Mouse (Mus musculus): ENCODE data around the gene Erp27.
A peak's percentile ranks its signal among the peaks of the same experiment; 100 is the strongest.

The Erp27 gene

DNA sequence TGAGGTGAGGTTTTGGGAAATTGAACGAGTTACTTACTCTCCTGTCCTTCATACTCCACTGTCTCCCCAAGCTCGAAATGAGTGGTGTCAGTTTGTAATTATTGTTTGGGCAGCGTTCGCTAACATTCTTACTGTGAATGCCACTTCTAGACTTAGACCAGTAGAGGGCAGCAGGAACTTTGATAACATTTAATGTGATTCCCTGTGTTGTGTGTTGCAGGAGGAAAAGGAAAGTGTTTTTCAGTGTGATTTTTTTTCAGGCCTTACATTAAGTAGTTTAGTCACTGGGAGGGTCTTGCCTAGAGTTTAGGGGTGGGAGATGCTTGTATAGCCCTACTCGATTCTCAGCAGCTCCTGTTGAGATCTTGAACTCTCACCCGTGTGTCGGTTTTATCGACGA, 61.0 kb downstream of the Erp27 start:
- peak; percentile 88 for DNase-seq (ENCODE audit: low spot score)

DNA sequence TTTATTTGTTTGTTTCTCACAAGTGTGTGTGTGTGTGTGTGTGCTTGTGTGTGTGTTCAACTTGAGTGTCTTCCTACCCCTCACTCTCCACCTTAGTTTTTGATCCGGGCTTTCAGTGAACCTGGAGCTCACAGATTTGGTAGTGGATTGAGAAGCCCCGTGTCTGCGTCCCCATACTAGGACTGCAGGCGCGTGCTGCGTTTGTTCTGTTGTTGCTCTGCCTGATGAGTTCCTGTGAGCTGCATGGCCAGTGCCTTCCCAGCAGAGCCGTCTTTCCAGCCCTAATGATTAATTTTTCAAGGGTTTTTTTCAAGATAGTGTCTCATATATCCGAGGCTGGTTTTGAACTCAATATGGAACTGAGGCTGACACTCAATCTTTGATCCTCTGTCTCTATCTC, 63.6 kb downstream of the Erp27 start:
- DNase-seq (ENCODE audit: low spot score), result no peak

DNA sequence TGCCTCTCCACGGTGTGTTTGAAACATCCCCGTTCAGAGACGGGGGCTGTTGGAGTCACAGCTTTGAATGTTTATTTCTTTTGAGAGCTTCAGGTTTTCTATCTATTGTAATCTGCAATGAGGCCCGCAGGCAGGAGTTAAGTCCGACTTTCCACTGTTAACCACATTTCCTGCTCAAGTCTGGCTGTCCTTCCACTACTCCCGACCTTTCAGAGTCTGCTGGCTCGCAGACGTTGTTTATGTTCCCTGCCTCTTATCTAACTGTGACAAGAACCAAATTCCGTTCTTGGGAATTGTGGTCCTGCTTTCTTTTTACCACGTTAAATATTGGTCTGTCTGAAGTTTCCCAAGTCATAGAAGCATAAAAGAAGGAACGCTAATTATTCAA, 64.1 kb downstream of the Erp27 start:
- peak; percentile 50 for DNase-seq (ENCODE audit: low spot score)

Measured in adipocyte (in vitro differentiated cells).